Mouse (Mus musculus) forebrain, embryonic 16.5 days (tissue): ENCODE measurements at regions not wholly inside any gene's neighbourhood (a gene's known extent, or its start where the extent isn't known, plus 50 kb on each side); places are given as distances from the start of the nearest gene placed in this dataset.

Source experiments
- ATAC-seq: fragments of 200-750 bp; cut with Nextera tagmentation; 2 replicates; pipeline ENCODE4 v1.8.0; 2017; ENCODE audit warnings: mild to moderate bottlenecking, moderate library complexity
- H3K27ac ChIP-seq: fragments of 300-500 bp; sonication (generic); 2 replicates; pipeline ENCODE4 v1.5.1; 2014; ENCODE audit warnings: low read length, control low read depth
- H3K27me3 ChIP-seq: fragments of 300-500 bp; sonication (generic); replicated peaks from 2 replicates; pipeline ENCODE4 v1.6.1; 2014; ENCODE audit warnings: low read length; ENCODE audit not compliant: control insufficient read depth, insufficient read depth
- H3K36me3 ChIP-seq: fragments of 300-500 bp; sonication (generic); 2 replicates; pipeline ENCODE4 v1.6.1; 2014; ENCODE audit not compliant: control insufficient read depth, insufficient read depth
- H3K4me1 ChIP-seq: fragments of 300-500 bp; sonication (generic); replicated peaks from 2 replicates; pipeline ENCODE4 v1.6.1; 2014; ENCODE audit warnings: low read length; ENCODE audit not compliant: control insufficient read depth, insufficient read depth
- H3K4me2 ChIP-seq: fragments of 300-500 bp; sonication (generic); 2 replicates; pipeline ENCODE4 v1.6.1; 2014; ENCODE audit warnings: mild to moderate bottlenecking, low read length, control low read depth
- H3K4me3 ChIP-seq: fragments of 300-500 bp; sonication (generic); replicated peaks from 2 replicates; pipeline ENCODE4 v1.5.1; 2014; ENCODE audit warnings: mild to moderate bottlenecking, low read length, control low read depth
- H3K9ac ChIP-seq: fragments of 300-500 bp; sonication (generic); replicated peaks from 2 replicates; pipeline ENCODE4 v1.6.1; 2014; ENCODE audit warnings: low read depth, low read length, control low read depth
- H3K9me3 ChIP-seq: fragments of 300-500 bp; sonication (generic); 2 replicates; pipeline ENCODE4 v1.6.1; 2016; ENCODE audit warnings: low read length; ENCODE audit not compliant: control insufficient read depth
- WGBS: fragments of 180-500 bp; shearing (Covaris S2); extraction: QIAGEN DNeasy Blood & Tissue Kit; methylation state at CpG from one replicate; pipeline ENCODE4 v1.1.7; 2014; 5-methylcytosine and 5-hydroxymethylcytosine counted together

- no peak overlapping the region for H3K4me2 ChIP-seq
- H3K4me1 ChIP-seq = 0 out of 2 replicates have a peak, but pooled peaks cover 2% of the 10 kb centered on the region
- ATAC-seq = no peak
- 86% methylated on average over 6 of the region's 6 CpGs for WGBS
- H3K4me3 ChIP-seq = no peak overlapping the region
- no peaks in the 10 kb centered on the region for H3K9me3 ChIP-seq
- no peak overlapping the region for H3K27ac ChIP-seq
- H3K9ac ChIP-seq = no peak overlapping the region
- H3K36me3 ChIP-seq = no peaks in the 10 kb centered on the region
- no peaks in the 10 kb centered on the region for H3K27me3 ChIP-seq
Observed at GRCm38 (mm10) chr6:127355112-127355511, 91.5 kb upstream of the Parp11 start.

- WGBS = 79% methylated on average over 8 of the region's 8 CpGs
- Histone ChIP-seq H3K36me3 (no peaks in the 10 kb centered on the region), H3K27ac (no peak overlapping the region), H3K9me3 (no peaks in the 10 kb centered on the region), H3K4me2 (no peak overlapping the region), H3K4me1 (0 out of 2 replicates have a peak, but pooled peaks cover 2% of the 10 kb centered on the region), H3K9ac (no peak overlapping the region), H3K4me3 (no peak overlapping the region), H3K27me3 (no peaks in the 10 kb centered on the region)
- ATAC-seq = no peak
Observed at GRCm38 (mm10) chr6:127356442-127356841, 90.2 kb upstream of the Parp11 start.

DNA sequence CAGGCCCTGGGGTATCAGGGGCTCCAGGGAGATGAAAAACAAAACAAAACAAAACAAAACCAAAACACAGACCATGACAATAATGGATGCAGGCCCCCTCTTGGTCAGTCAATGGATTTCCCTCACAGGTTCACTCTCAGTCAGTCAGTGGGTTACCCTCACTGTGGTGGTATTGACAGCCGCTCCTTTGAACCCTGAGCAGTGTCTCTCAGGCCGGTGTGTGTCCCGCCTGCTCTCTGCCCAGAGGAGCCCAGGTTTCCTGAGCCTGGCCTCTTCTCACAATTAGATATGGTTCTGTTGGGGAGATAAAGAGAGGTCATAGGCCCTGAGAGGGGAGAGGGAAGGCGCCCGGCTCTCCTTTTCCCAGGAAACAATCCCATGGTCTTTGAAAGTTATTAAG, 87.8 kb upstream of the Parp11 start:
- Histone ChIP-seq H3K9me3 (no peaks in the 10 kb centered on the region), H3K4me2 (no peak overlapping the region), H3K27ac (no peak overlapping the region), H3K9ac (no peak overlapping the region), H3K36me3 (no peaks in the 10 kb centered on the region), H3K27me3 (no peaks in the 10 kb centered on the region), H3K4me1 (peaks cover 11% of the 10 kb centered on the region), H3K4me3 (no peak overlapping the region)
- no peak for ATAC-seq
- WGBS = 23% methylated on average over 5 of the region's 5 CpGs

DNA sequence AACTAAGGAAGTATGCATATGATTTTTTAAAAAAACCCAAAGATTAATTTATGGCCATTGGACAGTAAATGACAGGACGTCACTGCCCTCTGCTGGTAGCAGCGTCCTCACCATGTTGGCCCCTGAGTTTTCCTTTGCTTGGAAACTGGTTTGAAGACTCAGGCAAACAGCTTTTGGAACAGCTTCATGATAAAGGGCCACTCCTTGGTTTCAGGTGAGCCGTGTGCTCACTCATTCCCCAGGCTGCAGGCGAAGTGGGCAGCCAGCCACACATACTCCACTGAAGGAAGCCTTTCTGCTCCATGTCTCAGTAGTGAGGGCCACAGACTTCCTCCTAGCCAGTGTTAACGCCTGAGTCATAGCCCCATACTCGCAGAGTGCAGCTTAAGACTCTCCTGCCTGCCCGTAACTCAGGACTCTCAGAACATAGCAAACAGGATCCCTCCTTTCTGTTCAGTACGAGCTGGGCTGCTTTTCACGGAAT, 87.2 kb upstream of the Parp11 start:
- Histone ChIP-seq H3K9ac (no peak overlapping the region), H3K27me3 (no peaks in the 10 kb centered on the region), H3K27ac (no peak overlapping the region), H3K4me2 (no peak overlapping the region), H3K4me3 (no peak overlapping the region), H3K36me3 (no peaks in the 10 kb centered on the region), H3K9me3 (no peaks in the 10 kb centered on the region), H3K4me1 (peaks cover 15% of the 10 kb centered on the region)
- ATAC-seq = no peak
- 39% methylated on average over 9 of the region's 9 CpGs for whole genome bisulfite sequencing

GRCm38 (mm10) chr6:127362166-127362565, 84.5 kb upstream of the Parp11 start:
- H3K9ac ChIP-seq = no peak overlapping the region
- ATAC-seq = no peak
- H3K9me3 ChIP-seq = no peaks in the 10 kb centered on the region
- H3K27ac ChIP-seq = no peak overlapping the region
- WGBS = 88% methylated on average over 5 of the region's 5 CpGs
- no peak overlapping the region for H3K4me2 ChIP-seq
- no peaks in the 10 kb centered on the region for H3K27me3 ChIP-seq
- H3K4me3 ChIP-seq = no peak overlapping the region
- peaks cover 15% of the 10 kb centered on the region for H3K4me1 ChIP-seq
- H3K36me3 ChIP-seq = no peaks in the 10 kb centered on the region

DNA sequence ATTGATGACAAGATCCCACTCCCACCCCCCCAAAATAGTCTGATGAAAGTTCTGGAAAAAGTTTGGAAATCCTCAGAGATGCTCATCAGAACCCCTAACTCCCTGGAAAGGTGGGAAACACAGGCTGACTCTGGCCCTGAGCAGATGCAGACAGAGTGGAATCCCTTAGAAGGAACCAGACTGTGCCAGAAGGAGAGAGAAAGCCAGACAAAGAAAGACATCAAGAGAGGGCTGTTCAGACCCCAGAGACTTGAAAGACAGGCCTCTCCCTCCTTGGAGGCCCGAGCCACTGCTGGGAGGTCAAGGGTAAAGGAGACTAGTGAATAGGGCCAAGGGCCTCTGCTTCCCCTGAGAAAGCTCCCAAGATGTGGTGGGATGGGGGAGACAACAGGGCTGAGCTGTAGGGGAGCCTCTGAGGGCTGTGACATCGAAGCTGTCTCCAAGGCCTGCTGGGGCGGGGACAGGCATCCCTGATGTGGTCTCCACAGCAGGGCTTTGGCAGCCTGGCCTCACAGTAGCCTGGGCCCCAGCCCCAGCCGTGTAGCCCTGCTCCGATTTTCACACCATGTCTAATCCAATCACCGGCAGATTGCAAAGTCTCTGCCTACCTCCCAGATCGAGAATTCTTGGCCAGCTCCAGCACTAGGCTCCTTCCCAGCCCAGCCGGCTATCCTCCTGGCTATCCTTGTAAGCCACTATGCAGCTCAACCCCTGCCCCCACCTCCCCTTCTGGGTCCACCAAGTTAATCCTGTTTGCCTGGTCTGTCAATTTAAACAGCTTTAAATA, 83.5 kb upstream of the Parp11 start:
- peaks cover 15% of the 10 kb centered on the region for H3K4me1 ChIP-seq
- no peaks in the 10 kb centered on the region for H3K36me3 ChIP-seq
- 7% methylated on average over 8 of the region's 8 CpGs for WGBS
- ATAC-seq = peak; percentile 94
- H3K27me3 ChIP-seq = no peaks in the 10 kb centered on the region
- no peak overlapping the region for H3K4me2 ChIP-seq
- peak overlapping the region; percentile 33 for H3K9ac ChIP-seq
- peak overlapping the region; percentile 76 for H3K27ac ChIP-seq
- H3K9me3 ChIP-seq = no peaks in the 10 kb centered on the region
- H3K4me3 ChIP-seq = no peak overlapping the region

DNA sequence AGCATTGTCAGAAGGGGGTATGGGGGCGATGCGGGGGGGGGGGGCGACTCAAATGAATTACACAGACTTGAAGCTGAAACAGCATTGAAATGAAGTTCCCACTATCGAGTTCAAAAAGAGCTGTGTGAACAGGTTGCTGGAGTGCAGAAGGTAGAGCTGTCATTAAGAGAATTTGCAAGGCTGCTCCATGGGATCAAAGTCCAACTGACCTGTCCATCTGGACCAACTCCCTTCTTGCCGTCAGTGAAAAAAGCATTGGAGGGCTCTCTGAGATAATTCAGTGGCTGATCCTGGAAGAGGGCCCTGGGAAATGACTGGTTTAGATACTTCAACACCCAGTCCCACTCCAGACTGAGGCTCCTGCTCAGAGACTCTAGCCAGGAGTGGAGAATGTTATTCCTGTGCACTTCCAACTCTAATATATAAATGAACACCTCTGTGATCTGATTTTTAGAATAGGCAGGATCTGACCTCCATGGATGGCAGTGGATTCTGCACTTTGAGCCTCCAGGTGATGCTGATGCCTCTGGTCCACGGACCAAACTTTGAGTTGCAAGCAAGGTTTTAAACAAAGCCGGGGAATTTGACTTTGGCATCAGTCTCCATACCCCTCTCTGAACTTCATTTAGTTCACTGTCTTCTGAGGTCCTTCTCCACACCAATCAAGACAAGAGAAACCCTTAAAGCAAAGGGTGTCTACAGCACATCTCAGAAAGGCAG, 82.6 kb upstream of the Parp11 start:
- H3K4me3 ChIP-seq = no peak overlapping the region
- no peak overlapping the region for H3K4me2 ChIP-seq
- H3K27me3 ChIP-seq = no peaks in the 10 kb centered on the region
- no peaks in the 10 kb centered on the region for H3K36me3 ChIP-seq
- H3K27ac ChIP-seq = no peak overlapping the region
- no peak overlapping the region for H3K9ac ChIP-seq
- H3K4me1 ChIP-seq = peaks cover 15% of the 10 kb centered on the region
- H3K9me3 ChIP-seq = no peaks in the 10 kb centered on the region
- 24% methylated on average over 7 of the region's 7 CpGs for WGBS
- ATAC-seq = no peak

GRCm38 (mm10) chr6:127364591-127365187, 82.0 kb upstream of the Parp11 start:
- Histone ChIP-seq H3K27me3 (no peaks in the 10 kb centered on the region), H3K4me2 (no peak overlapping the region), H3K27ac (no peak overlapping the region), H3K4me1 (peaks cover 12% of the 10 kb centered on the region), H3K9ac (no peak overlapping the region), H3K4me3 (no peak overlapping the region), H3K9me3 (no peaks in the 10 kb centered on the region), H3K36me3 (no peaks in the 10 kb centered on the region)
- ATAC-seq = no peak
- 55% methylated on average over 5 of the region's 5 CpGs for WGBS

GRCm38 (mm10) chr6:127365246-127365645, 81.4 kb upstream of the Parp11 start:
- Histone ChIP-seq H3K4me2 (no peak overlapping the region), H3K36me3 (no peaks in the 10 kb centered on the region), H3K9ac (no peak overlapping the region), H3K9me3 (no peaks in the 10 kb centered on the region), H3K4me1 (peaks cover 12% of the 10 kb centered on the region), H3K27ac (no peak overlapping the region), H3K4me3 (no peak overlapping the region), H3K27me3 (no peaks in the 10 kb centered on the region)
- ATAC-seq = no peak
- WGBS = 66% methylated on average over 7 of the region's 7 CpGs
